Mouse (Mus musculus) heart, embryonic 12.5 days (tissue): Measurements from ENCODE around the gene Thap11. TPM values are rescaled to one million over a fixed set of nuclear protein-coding genes. Genes with fewer than 3 reads are reported as not detected.

Source experiments
- ATAC-seq: fragments of 200-750 bp; cut with Nextera tagmentation; 2 replicates; pipeline ENCODE4 v1.8.0; 2017; ENCODE audit warnings: moderate TSS enrichment, moderate library complexity; ENCODE audit not compliant: insufficient number of reproducible peaks, low FRiP score
- H3K27ac ChIP-seq: fragments of 300-500 bp; sonication (generic); 2 replicates; pipeline ENCODE4 v1.5.1; 2016; ENCODE audit warnings: mild to moderate bottlenecking, moderate library complexity; ENCODE audit not compliant: poor library complexity, severe bottlenecking
- H3K27me3 ChIP-seq: fragments of 300-500 bp; sonication (generic); replicated peaks from 2 replicates; pipeline ENCODE4 v1.6.1; 2016; ENCODE audit warnings: mild to moderate bottlenecking, moderate library complexity
- H3K36me3 ChIP-seq: fragments of 300-500 bp; sonication (generic); 2 replicates; pipeline ENCODE4 v1.6.1; 2016; ENCODE audit warnings: mild to moderate bottlenecking, moderate library complexity
- H3K4me1 ChIP-seq: fragments of 300-500 bp; sonication (generic); replicated peaks from 2 replicates; pipeline ENCODE4 v1.6.1; 2016; ENCODE audit warnings: mild to moderate bottlenecking
- H3K4me2 ChIP-seq: fragments of 300-500 bp; sonication (generic); 2 replicates; pipeline ENCODE4 v1.6.1; 2016; ENCODE audit warnings: mild to moderate bottlenecking, moderate library complexity
- H3K4me3 ChIP-seq: fragments of 300-500 bp; sonication (generic); 2 replicates; pipeline ENCODE4 v1.5.1; 2016; ENCODE audit warnings: mild to moderate bottlenecking
- H3K9ac ChIP-seq: fragments of 300-500 bp; sonication (generic); 2 replicates; pipeline ENCODE4 v1.6.1; 2016; ENCODE audit warnings: mild to moderate bottlenecking, moderate library complexity
- H3K9me3 ChIP-seq: fragments of 300-500 bp; sonication (generic); replicated peaks from 2 replicates; pipeline ENCODE4 v1.6.1; 2016; ENCODE audit warnings: mild to moderate bottlenecking, moderate library complexity
- WGBS: fragments of 180-500 bp; shearing (Covaris S2); methylation state at CpG from one replicate; pipeline ENCODE4 v1.1.7; 2016; 5-methylcytosine and 5-hydroxymethylcytosine counted together
- polyA plus RNA-seq: library from polyadenylated mRNA; unstranded; fragments of >200 nt; fragmentation: Nextera tagmentation; extraction: Ambion mirVana; gene quantifications from 2 replicates; pipeline ENCODE4 v1.2.1, GENCODE M21; 2016

Thap11 gene
- polyA plus RNA-seq, 1 experiment from 2014 or later = 53.8 TPM

GRCm38 (mm10) chr8:105874301-105874700, 19.4 kb downstream of the Thap11 start:
- Histone ChIP-seq H3K4me2 (peak overlapping the region; percentile 40), H3K36me3 (peaks cover 79% of the 10 kb centered on the region)

GRCm38 (mm10) chr8:105880754-105881520, 26.0 kb downstream of the Thap11 start, which contains the start of gene Edc4:
Gene Edc4, plus strand, starts transcription at chr8:105880881.
- peaks cover 56% of the 10 kb centered on the region for H3K36me3 ChIP-seq
- H3K4me1 ChIP-seq = peaks cover 26% of the 10 kb centered on the region
- H3K9ac ChIP-seq = peak within 1 kb of the TSS; percentile 94
- no peaks in the 10 kb centered on the region for H3K9me3 ChIP-seq
- peak within 1 kb of the TSS; percentile 95 for H3K4me3 ChIP-seq
- H3K27me3 ChIP-seq = no peaks in the 10 kb centered on the region
- peak within 1 kb of the TSS; percentile 56; the same call in 1 of the 2 replicates for H3K27ac ChIP-seq
- peak within 1 kb of the TSS; percentile 97 for H3K4me2 ChIP-seq
- under 1% methylated on average over 45 of the region's 45 CpGs for WGBS
- peak; percentile 81 for ATAC-seq

More at GRCm38 (mm10) chr8:105874301-105874700, 19.4 kb downstream of the Thap11 start:
- 57% methylated on average over 6 of the region's 6 CpGs for WGBS
- Histone ChIP-seq H3K9me3 (no peaks in the 10 kb centered on the region), H3K27ac (peak overlapping the region; percentile 82), H3K9ac (peak overlapping the region; percentile 40; the same call in 1 of the 2 replicates), H3K27me3 (no peaks in the 10 kb centered on the region), H3K4me3 (no peak overlapping the region), H3K4me1 (peaks cover 30% of the 10 kb centered on the region)
- no peak for ATAC-seq

GRCm38 (mm10) chr8:105889756-105890465, 35.0 kb downstream of the Thap11 start:
- Histone ChIP-seq H3K9me3 (no peaks in the 10 kb centered on the region), H3K4me1 (peaks cover 9% of the 10 kb centered on the region), H3K9ac (no peak overlapping the region), H3K27me3 (no peaks in the 10 kb centered on the region), H3K27ac (no peak overlapping the region), H3K36me3 (peaks cover 80% of the 10 kb centered on the region), H3K4me2 (no peak overlapping the region), H3K4me3 (no peak overlapping the region)
- WGBS = 91% methylated on average over 12 of the region's 12 CpGs
- ATAC-seq = no peak

GRCm38 (mm10) chr8:105890870-105891269, 35.9 kb downstream of the Thap11 start:
- 90% methylated on average over 6 of the region's 6 CpGs for WGBS
- Histone ChIP-seq H3K4me2 (no peak overlapping the region), H3K27ac (no peak overlapping the region), H3K36me3 (peaks cover 70% of the 10 kb centered on the region), H3K4me3 (no peak overlapping the region), H3K4me1 (peaks cover 9% of the 10 kb centered on the region), H3K9me3 (no peaks in the 10 kb centered on the region), H3K9ac (no peak overlapping the region), H3K27me3 (no peaks in the 10 kb centered on the region)
- ATAC-seq = no peak

GRCm38 (mm10) chr8:105892432-105892831, 37.5 kb downstream of the Thap11 start:
- peaks cover 55% of the 10 kb centered on the region for H3K36me3 ChIP-seq
- H3K4me1 ChIP-seq = peaks cover 9% of the 10 kb centered on the region
- H3K4me3 ChIP-seq = no peak overlapping the region
- no peak overlapping the region for H3K4me2 ChIP-seq
- ATAC-seq = no peak
- H3K9me3 ChIP-seq = no peaks in the 10 kb centered on the region
- H3K27ac ChIP-seq = no peak overlapping the region
- WGBS = 79% methylated on average over 6 of the region's 6 CpGs
- H3K9ac ChIP-seq = no peak overlapping the region
- H3K27me3 ChIP-seq = no peaks in the 10 kb centered on the region

GRCm38 (mm10) chr8:105893339-105893738, 38.4 kb downstream of the Thap11 start, which contains the start of gene Nrn1l:
Gene Nrn1l, plus strand, starts transcription at chr8:105893567.
- Histone ChIP-seq H3K4me2 (peak within 1 kb of the TSS; percentile 29), H3K9me3 (no peaks in the 10 kb centered on the region), H3K9ac (peak within 1 kb of the TSS; percentile 46; the same call in 1 of the 2 replicates), H3K36me3 (peaks cover 45% of the 10 kb centered on the region), H3K27ac (peak within 1 kb of the TSS; percentile 22; the same call in 1 of the 2 replicates), H3K4me3 (no peak within 1 kb of the TSS), H3K27me3 (no peaks in the 10 kb centered on the region), H3K4me1 (peaks cover 9% of the 10 kb centered on the region)
- 8% methylated on average over 11 of the region's 11 CpGs for WGBS
- ATAC-seq = peak; percentile 82

GRCm38 (mm10) chr8:105897801-105898480, 43.0 kb downstream of the Thap11 start:
- Histone ChIP-seq H3K9ac (no peak overlapping the region), H3K27me3 (no peaks in the 10 kb centered on the region), H3K4me1 (peaks cover 18% of the 10 kb centered on the region), H3K27ac (no peak overlapping the region), H3K4me3 (no peak overlapping the region), H3K4me2 (no peak overlapping the region), H3K36me3 (no peaks in the 10 kb centered on the region; the same call in 1 of the 2 replicates), H3K9me3 (no peaks in the 10 kb centered on the region)
- WGBS = 70% methylated on average over 9 of the region's 9 CpGs
- ATAC-seq = no peak

- under 1% methylated on average over 67 of the region's 68 CpGs for WGBS
- H3K36me3 ChIP-seq = peaks cover 3% of the 10 kb centered on the region; the same call in 1 of the 2 replicates
- no peaks in the 10 kb centered on the region for H3K27me3 ChIP-seq
- H3K9ac ChIP-seq = peak within 1 kb of the TSS; percentile 91
- H3K4me1 ChIP-seq = peaks cover 9% of the 10 kb centered on the region
- peak; percentile 95 for ATAC-seq
- H3K4me2 ChIP-seq = peak within 1 kb of the TSS; percentile 77
- no peaks in the 10 kb centered on the region for H3K9me3 ChIP-seq
- peak within 1 kb of the TSS; percentile 85 for H3K4me3 ChIP-seq
- peak within 1 kb of the TSS; percentile 88 for H3K27ac ChIP-seq
Measured at GRCm38 (mm10) chr8:105900180-105900940, 45.4 kb downstream of the Thap11 start, which contains the start of gene Pskh1. Gene Pskh1, plus strand, starts transcription at chr8:105900441.

- no peaks in the 10 kb centered on the region for H3K27me3 ChIP-seq
- peak overlapping the region; percentile 85 for H3K4me3 ChIP-seq
- H3K4me2 ChIP-seq = peak overlapping the region; percentile 77
- no peak for ATAC-seq
- peak overlapping the region; percentile 91 for H3K9ac ChIP-seq
- peak overlapping the region; percentile 88 for H3K27ac ChIP-seq
- peaks cover 3% of the 10 kb centered on the region; the same call in 1 of the 2 replicates for H3K36me3 ChIP-seq
- no peaks in the 10 kb centered on the region for H3K9me3 ChIP-seq
- 30% methylated on average over 16 of the region's 16 CpGs for WGBS
- peaks cover 9% of the 10 kb centered on the region for H3K4me1 ChIP-seq
Measured at GRCm38 (mm10) chr8:105900941-105901616, 46.1 kb downstream of the Thap11 start.
